Mouse (Mus musculus) small intestine, adult 2 months (tissue): Measurements from ENCODE around the gene Uckl1. TPM values are rescaled to one million over a fixed set of nuclear protein-coding genes. Genes with fewer than 3 reads are reported as not detected.

ENCODE experiments used
- H3K27ac ChIP-seq: fragments of 200-500 bp; 2 replicates; pipeline ENCODE4 v1.5.1; 2012; ENCODE audit warnings: low read depth, low read length, control low read depth, inconsistent platforms; ENCODE audit not compliant: insufficient read depth
- H3K27me3 ChIP-seq: fragments of 200-500 bp; 2 replicates; pipeline ENCODE4 v1.6.1; 2012; ENCODE audit warnings: mild to moderate bottlenecking, moderate library complexity, low read length, inconsistent platforms; ENCODE audit not compliant: control insufficient read depth, insufficient read depth
- H3K36me3 ChIP-seq: fragments of 200-500 bp; 2 replicates; pipeline ENCODE4 v1.6.1; 2012; ENCODE audit warnings: mild to moderate bottlenecking, low read length, control low read depth, inconsistent platforms; ENCODE audit not compliant: control insufficient read depth, insufficient read depth
- H3K4me1 ChIP-seq: fragments of 200-500 bp; 2 replicates; pipeline ENCODE4 v1.6.1; 2012; ENCODE audit warnings: low read length, inconsistent platforms, mixed read lengths; ENCODE audit not compliant: control insufficient read depth, insufficient read depth, insufficient read length
- H3K4me3 ChIP-seq: fragments of 200-500 bp; 2 replicates; pipeline ENCODE4 v1.5.1; 2012; ENCODE audit warnings: low read depth, mild to moderate bottlenecking, control low read depth, inconsistent platforms, low read length, moderate library complexity
- CTCF ChIP-seq: fragments of 200-500 bp; IDR thresholded peaks from 2 replicates; pipeline ENCODE4 v1.5.1; 2012; ENCODE audit warnings: low read depth, mild to moderate bottlenecking, control low read depth, inconsistent platforms, low read length, moderate library complexity, mixed read lengths; ENCODE audit not compliant: insufficient replicate concordance, insufficient read length; ENCODE audit errors: extremely low read depth
- POLR2A ChIP-seq: fragments of 200-500 bp; IDR thresholded peaks from 2 replicates; pipeline ENCODE4 v1.6.1; 2012; ENCODE audit warnings: low read depth, mild to moderate bottlenecking, control low read depth, inconsistent platforms, low read length, moderate library complexity
- WGBS: fragments of 180-500 bp; shearing (Covaris S2); methylation state at CpG from one replicate; pipeline ENCODE4 v1.1.7; 2018; 5-methylcytosine and 5-hydroxymethylcytosine counted together
- polyA plus RNA-seq: library from polyadenylated mRNA; depleted of rRNA; stranded (reverse); fragments of >200 nt; gene quantifications from 2 replicates; pipeline ENCODE4 v1.2.3, GENCODE M21; 2012

The Uckl1 gene
- polyA plus RNA-seq, 1 experiment = 149 TPM

DNA sequence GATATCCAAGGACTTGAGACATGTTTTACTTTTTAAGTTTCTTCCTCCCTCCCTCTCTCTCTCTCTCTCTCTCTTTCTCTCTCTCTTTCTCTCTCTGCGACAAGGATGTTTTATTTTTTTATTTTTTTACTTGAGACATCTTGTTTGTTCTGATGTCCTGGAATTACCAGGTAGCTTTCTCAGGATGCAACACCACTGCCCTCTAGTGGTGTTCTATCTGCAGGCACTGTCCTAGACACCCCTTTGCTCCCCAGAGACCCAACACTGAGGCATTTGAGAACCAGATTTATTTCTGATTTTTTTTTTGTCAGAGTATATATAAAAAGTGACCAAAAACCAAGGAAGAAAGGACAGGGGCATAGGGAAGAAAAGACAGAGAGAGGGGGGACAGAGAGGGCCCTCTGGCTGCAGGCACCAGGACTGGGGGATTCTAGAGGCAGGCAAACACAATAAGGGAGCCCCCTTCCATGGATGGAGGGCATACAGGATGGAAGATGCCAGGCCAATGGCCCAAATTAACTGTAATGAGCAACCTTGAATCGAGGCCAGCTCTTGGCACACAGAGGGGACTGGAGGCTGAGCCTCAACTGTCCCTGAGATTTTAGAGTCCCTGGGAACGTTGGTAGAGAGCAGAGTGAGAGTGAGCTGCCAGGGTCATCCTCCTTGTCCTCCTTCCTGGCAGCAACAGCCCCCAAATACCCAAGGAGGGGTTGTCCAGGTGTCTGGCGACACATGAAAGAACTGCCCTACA, 10.4 kb upstream of the Uckl1 start:
- peaks cover 3% of the 10 kb centered on the region; the same call in 1 of the 2 replicates for H3K36me3 ChIP-seq
- H3K27ac ChIP-seq = no peak overlapping the region
- no peaks in the 10 kb centered on the region for H3K27me3 ChIP-seq
- no peak overlapping the region for H3K4me3 ChIP-seq
- TF ChIP-seq POLR2A (no peak), CTCF (peak; percentile 58; the same call in 1 of the 2 replicates)
- H3K4me1 ChIP-seq = peaks cover 3% of the 10 kb centered on the region; the same call in 1 of the 2 replicates
- 74% methylated on average over 4 of the region's 4 CpGs for WGBS

DNA sequence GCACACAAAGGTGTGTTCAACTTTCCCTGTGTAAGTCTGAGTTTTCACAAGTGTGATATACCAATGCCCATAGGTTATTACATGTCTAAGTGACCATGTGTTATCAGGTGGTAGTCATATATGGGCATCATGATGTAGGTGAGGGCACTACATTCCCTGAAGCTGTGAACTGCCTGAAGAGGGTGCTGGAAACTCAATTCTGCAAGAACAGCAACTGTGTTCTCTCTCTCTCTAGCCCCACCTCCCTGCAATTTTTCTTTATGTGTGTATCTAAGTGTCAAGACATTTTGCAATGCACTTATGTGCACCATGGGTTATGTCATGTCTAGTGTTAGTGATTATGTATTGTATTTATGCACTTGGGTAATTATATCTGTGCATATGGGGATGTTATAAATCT, 9.2 kb upstream of the Uckl1 start:
- Histone ChIP-seq H3K27me3 (no peaks in the 10 kb centered on the region), H3K27ac (no peak overlapping the region), H3K36me3 (peaks cover 4% of the 10 kb centered on the region; the same call in 1 of the 2 replicates), H3K4me3 (no peak overlapping the region), H3K4me1 (peaks cover 3% of the 10 kb centered on the region; the same call in 1 of the 2 replicates)
- TF ChIP-seq CTCF (no peak), POLR2A (no peak)

DNA sequence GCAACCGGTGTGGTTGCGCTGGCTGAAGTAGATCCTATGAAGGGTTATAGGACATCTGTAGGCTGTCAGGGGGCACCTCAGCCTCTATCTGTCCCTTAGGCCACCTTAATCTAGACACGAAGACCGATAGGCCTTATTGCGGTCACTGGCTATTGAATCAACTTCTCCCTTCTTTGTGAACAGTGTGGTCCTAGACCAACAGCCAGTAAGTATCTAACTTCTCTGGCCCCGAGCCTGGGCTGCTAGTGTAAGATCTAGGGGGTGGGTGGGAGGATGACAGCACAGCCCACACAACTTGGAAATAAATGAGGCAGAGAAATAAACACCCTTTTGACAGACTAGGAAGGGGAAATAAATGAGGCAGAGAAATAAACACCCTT, 8.3 kb upstream of the Uckl1 start:
- 15% methylated on average over 6 of the region's 6 CpGs for WGBS
- no peak for TF ChIP-seq POLR2A
- Histone ChIP-seq H3K27me3 (no peaks in the 10 kb centered on the region), H3K4me1 (peaks cover 3% of the 10 kb centered on the region; the same call in 1 of the 2 replicates), H3K36me3 (peaks cover 4% of the 10 kb centered on the region; the same call in 1 of the 2 replicates), H3K27ac (peak overlapping the region; percentile 25; the same call in 1 of the 2 replicates), H3K4me3 (peak overlapping the region; percentile 74)

DNA sequence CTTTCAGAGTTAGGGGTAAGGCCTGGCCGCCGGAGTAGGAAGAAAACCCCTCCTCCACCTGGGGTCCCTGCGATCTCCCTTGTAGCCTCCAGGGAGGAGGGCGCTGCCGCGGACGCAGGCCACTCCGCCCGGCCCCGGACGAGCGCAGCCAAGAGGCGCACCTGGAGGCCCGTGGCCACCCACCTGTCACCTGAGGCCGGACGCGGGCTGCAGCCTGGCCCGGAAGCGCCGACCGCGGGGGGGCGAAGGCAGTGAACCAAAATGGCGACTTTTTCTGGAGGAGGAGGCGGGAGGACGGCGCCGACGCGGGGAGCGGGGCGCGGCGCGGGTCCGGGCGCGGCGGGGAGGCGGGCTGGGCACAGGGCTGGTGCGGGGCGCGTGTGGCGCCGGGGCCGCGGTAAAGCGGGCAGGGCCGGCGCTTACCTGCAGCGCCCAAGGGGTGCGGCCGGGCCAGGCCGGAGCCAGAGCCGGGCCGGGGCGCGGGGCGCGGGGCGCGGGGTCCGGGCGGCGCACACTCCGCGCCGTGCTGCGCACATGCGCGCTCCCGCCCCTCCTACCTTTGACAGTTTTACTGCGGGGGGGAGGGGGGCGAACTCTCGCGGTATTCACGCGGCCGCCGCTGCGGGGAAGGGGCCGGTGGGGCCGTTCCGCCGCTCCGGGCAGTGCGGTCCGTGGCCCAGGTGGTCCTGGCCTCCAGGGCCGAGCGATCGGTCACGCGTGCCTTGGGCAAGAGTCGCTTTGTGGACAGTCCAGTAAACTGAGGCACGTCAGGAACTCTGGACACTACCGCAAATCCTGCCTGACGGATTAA, 7.7 kb upstream of the Uckl1 start, which contains the start of gene Zfp512b:
Gene Zfp512b, minus strand, starts transcription at position 573 of the 811 bp plus-strand sequence.
- peak within 1 kb of the TSS; percentile 25; the same call in 1 of the 2 replicates for H3K27ac ChIP-seq
- no peak for TF ChIP-seq CTCF
- TF ChIP-seq POLR2A = no peak; the same call in 1 of the 2 replicates
- H3K4me1 ChIP-seq = no peaks in the 10 kb centered on the region; the same call in 1 of the 2 replicates
- WGBS = 1% methylated on average over 78 of the region's 97 CpGs
- H3K27me3 ChIP-seq = no peaks in the 10 kb centered on the region
- H3K4me3 ChIP-seq = peak within 1 kb of the TSS; percentile 74
- peaks cover 4% of the 10 kb centered on the region; the same call in 1 of the 2 replicates for H3K36me3 ChIP-seq

DNA sequence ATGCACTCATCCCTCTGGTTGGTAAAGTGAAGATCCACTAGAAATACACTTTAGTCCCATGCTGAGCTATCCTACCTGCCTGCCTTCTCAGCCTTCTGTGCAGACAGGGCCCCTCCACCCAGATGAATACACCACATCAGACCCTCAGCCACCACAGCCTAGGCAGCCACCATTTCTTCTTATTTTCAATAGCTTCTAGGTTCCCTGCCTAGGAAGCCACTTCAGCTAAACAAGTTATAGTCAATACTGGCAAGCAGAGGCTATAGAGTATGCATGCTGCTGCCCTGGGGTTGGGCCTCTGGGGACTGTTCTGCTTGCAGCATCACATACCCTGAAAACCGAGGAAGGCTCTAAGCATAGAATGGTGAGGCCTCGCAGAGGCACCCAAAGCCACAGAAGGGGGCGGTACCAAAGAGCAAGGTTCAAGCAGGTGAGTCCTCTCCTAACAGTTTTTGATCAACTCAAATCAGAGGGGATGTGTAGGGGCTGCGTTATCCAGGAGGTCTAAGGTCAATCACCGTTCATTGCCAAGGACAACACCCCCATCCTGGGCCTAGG, 6.9 kb upstream of the Uckl1 start, which contains the start of gene Prpf6:
Gene Prpf6, plus strand, starts transcription at position 341 of the 558 bp plus-strand sequence.
- Histone ChIP-seq H3K36me3 (peaks cover 9% of the 10 kb centered on the region; the same call in 1 of the 2 replicates), H3K27me3 (no peaks in the 10 kb centered on the region), H3K27ac (peak within 1 kb of the TSS; percentile 25; the same call in 1 of the 2 replicates), H3K4me1 (no peaks in the 10 kb centered on the region; the same call in 1 of the 2 replicates), H3K4me3 (peak within 1 kb of the TSS; percentile 74)
- WGBS = 6% methylated on average over 5 of the region's 5 CpGs
- TF ChIP-seq CTCF (no peak), POLR2A (no peak)

DNA sequence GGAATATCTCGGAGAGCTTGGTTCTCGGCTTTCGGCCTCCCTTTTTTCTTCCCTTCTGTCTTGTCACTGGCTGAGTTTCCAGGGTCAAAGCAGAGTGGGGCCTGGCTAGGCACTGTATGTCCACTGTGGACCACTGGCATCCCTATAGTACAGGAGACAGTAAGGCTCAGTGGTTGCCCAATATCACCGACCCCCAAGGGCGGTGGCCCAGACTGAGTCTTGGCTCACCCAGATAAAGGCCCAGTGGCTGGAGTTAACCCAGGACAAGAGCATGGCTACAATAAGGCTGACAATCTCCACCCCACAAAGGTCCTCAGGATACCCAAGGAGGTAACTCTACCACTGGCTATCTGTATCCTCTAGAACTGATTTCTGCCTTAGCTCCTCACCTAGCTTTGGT, 5.8 kb upstream of the Uckl1 start:
- TF ChIP-seq POLR2A (no peak), CTCF (no peak)
- Histone ChIP-seq H3K4me3 (no peak overlapping the region), H3K27ac (no peak overlapping the region), H3K36me3 (peaks cover 10% of the 10 kb centered on the region; the same call in 1 of the 2 replicates), H3K4me1 (no peaks in the 10 kb centered on the region; the same call in 1 of the 2 replicates), H3K27me3 (no peaks in the 10 kb centered on the region)
- WGBS = 92% methylated on average over 5 of the region's 5 CpGs

DNA sequence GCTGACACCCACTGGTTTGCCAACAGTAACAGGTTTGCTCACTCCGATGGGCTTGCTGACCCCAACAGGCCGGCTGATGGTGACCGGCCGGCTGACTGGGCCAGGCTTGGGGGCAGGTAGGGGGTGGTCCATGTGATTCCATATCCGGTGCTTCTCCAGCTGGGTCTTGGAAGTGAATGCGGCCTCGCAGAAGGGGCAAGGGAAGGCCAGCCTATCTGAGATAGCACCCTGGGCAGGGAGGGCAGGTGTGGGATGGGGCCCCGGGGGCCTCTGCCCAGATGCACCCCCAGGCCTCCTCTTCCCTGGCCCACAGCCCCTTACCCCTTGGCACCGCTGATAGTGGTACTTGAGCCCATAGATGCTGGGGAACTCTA, 5.0 kb upstream of the Uckl1 start:
- Histone ChIP-seq H3K4me3 (no peak overlapping the region), H3K27me3 (no peaks in the 10 kb centered on the region), H3K27ac (no peak overlapping the region), H3K36me3 (peaks cover 11% of the 10 kb centered on the region; the same call in 1 of the 2 replicates), H3K4me1 (no peaks in the 10 kb centered on the region; the same call in 1 of the 2 replicates)
- TF ChIP-seq POLR2A (no peak), CTCF (no peak)
- 97% methylated on average over 9 of the region's 9 CpGs for WGBS
